Mouse (Mus musculus) midbrain, embryonic 11.5 days (tissue): ENCODE measurements at regions not wholly inside any gene's neighbourhood (a gene's known extent, or its start where the extent isn't known, plus 50 kb on each side); places are given as distances from the start of the nearest gene placed in this dataset.

Source experiments
- ATAC-seq: fragments of 200-750 bp; cut with Nextera tagmentation; 2 replicates; pipeline ENCODE4 v1.8.0; 2017; ENCODE audit warnings: moderate TSS enrichment, moderate library complexity; ENCODE audit not compliant: low FRiP score
- DNase-seq: peaks from one replicate; pipeline ENCODE4 v3.0.0; 2015; ENCODE audit warnings: low spot score; ENCODE audit errors: missing footprints
- H3K27ac ChIP-seq: fragments of 300-500 bp; sonication (generic); 2 replicates; pipeline ENCODE4 v1.5.1; 2014; ENCODE audit warnings: low read depth, low read length
- H3K27me3 ChIP-seq: fragments of 300-500 bp; sonication (generic); 2 replicates; pipeline ENCODE4 v1.6.1; 2014; ENCODE audit warnings: mild to moderate bottlenecking, low read length, moderate library complexity, mixed read lengths; ENCODE audit not compliant: control insufficient read depth, insufficient read depth
- H3K36me3 ChIP-seq: fragments of 300-500 bp; sonication (generic); 2 replicates; pipeline ENCODE4 v1.6.1; 2014; ENCODE audit warnings: mild to moderate bottlenecking, low read length, moderate library complexity, mixed read lengths; ENCODE audit not compliant: control insufficient read depth, insufficient read depth
- H3K4me1 ChIP-seq: fragments of 300-500 bp; sonication (generic); 2 replicates; pipeline ENCODE4 v1.6.1; 2014; ENCODE audit warnings: low read length; ENCODE audit not compliant: control insufficient read depth, insufficient read depth
- H3K4me2 ChIP-seq: fragments of 300-500 bp; sonication (generic); 2 replicates; pipeline ENCODE4 v1.6.1; 2014; ENCODE audit warnings: mild to moderate bottlenecking, moderate library complexity
- H3K4me3 ChIP-seq: fragments of 300-500 bp; sonication (generic); 2 replicates; pipeline ENCODE4 v1.5.1; 2014; ENCODE audit warnings: low read depth, low read length
- H3K9ac ChIP-seq: fragments of 300-500 bp; sonication (generic); 2 replicates; pipeline ENCODE4 v1.6.1; 2014; ENCODE audit warnings: low read length
- H3K9me3 ChIP-seq: fragments of 300-500 bp; sonication (generic); 2 replicates; pipeline ENCODE4 v1.6.1; 2016; ENCODE audit warnings: low read length; ENCODE audit not compliant: control insufficient read depth
- WGBS: fragments of 180-500 bp; shearing (Covaris S2); extraction: QIAGEN DNeasy Blood & Tissue Kit; methylation state at CpG from one replicate; pipeline ENCODE4 v1.1.7; 2014; 5-methylcytosine and 5-hydroxymethylcytosine counted together

DNA sequence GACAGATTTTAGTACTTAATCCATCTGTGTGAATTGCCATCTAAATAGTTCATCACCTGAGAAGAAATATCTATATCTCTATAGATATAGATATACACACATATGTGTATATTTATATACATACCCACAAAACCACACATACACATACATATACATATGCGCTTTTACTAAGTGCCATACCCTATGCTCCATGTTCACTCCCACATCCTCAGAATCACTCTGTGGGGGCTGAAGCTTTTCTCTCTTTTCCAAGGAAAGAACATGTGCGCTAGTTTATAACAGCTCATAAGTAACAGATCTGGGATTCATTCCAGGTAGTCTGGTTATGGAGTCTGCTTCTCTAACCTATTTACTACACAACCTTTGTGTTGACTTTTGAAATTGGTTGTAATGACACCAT is 471.4 kb downstream of the Tmem161b start:
- H3K4me1 ChIP-seq = no peaks in the 10 kb centered on the region
- WGBS = 96% methylated on average over 2 of the region's 2 CpGs
- H3K27me3 ChIP-seq = no peaks in the 10 kb centered on the region
- no peaks in the 10 kb centered on the region for H3K36me3 ChIP-seq
- H3K4me2 ChIP-seq = no peak overlapping the region
- no peak overlapping the region for H3K9ac ChIP-seq
- DNase-seq (no peak), ATAC-seq (no peak)
- no peak overlapping the region for H3K27ac ChIP-seq
- no peaks in the 10 kb centered on the region for H3K9me3 ChIP-seq
- H3K4me3 ChIP-seq = no peak overlapping the region

DNA sequence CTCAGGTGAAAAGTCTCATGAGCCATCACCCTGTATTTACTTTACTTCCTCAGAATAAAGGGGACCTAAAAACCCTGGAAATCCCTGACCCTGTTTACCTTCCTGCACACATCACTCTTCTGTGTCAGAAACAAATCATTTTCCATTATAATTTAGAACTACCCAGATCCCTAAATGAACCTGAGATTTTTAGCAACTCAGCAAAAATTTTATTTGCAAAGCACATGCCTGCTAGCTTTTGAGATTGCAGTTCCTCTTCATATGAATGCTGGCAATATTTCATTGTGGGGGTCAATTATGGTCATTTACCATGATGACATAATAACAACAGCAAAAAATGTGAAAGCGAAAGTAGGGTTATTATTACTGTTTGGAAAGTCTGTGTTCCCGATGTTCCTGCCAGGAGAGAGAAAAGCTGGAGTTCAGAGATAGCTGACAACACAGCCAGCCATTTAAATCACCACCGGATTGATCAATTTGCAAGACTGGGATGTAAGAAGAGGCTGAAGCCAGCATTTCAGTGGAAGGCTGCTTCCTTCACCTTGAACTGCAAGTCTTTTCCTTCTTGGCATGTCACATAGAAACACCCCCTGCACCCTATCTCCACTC is 476.5 kb downstream of the Tmem161b start:
- H3K4me3 ChIP-seq = no peak overlapping the region
- H3K27me3 ChIP-seq = no peaks in the 10 kb centered on the region
- no peaks in the 10 kb centered on the region for H3K36me3 ChIP-seq
- no peak for ATAC-seq
- no peak overlapping the region for H3K4me2 ChIP-seq
- 71% methylated on average over 3 of the region's 3 CpGs for WGBS
- H3K27ac ChIP-seq = no peak overlapping the region
- no peaks in the 10 kb centered on the region for H3K4me1 ChIP-seq
- no peak for DNase-seq
- no peak overlapping the region for H3K9ac ChIP-seq
- no peaks in the 10 kb centered on the region for H3K9me3 ChIP-seq

DNA sequence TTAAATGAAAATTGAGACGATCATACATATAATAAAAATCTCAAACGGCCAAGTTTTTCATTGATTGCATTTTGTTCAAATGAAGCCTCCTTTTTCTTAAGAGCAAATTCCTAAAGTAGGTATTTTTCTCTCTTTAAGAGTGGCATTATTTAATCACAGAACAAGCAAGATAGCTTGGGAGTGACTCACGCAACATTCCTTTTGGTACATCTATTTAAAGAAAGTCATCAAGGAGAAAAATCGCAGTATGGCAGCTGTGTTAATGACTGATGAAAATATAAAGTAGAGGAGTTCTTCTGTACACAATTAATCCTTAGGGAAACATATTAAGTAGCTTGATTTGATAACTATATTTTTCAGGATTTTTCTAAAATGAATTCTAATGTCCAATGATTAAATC is 448.0 kb upstream of the Ccnh start:
- Histone ChIP-seq H3K4me3 (no peak overlapping the region), H3K27ac (no peak overlapping the region), H3K27me3 (no peaks in the 10 kb centered on the region), H3K4me2 (no peak overlapping the region), H3K9me3 (no peaks in the 10 kb centered on the region), H3K4me1 (no peaks in the 10 kb centered on the region), H3K36me3 (no peaks in the 10 kb centered on the region), H3K9ac (no peak overlapping the region)
- DNase-seq (no peak), ATAC-seq (no peak)
- 91% methylated on average over 4 of the region's 4 CpGs for WGBS

DNA sequence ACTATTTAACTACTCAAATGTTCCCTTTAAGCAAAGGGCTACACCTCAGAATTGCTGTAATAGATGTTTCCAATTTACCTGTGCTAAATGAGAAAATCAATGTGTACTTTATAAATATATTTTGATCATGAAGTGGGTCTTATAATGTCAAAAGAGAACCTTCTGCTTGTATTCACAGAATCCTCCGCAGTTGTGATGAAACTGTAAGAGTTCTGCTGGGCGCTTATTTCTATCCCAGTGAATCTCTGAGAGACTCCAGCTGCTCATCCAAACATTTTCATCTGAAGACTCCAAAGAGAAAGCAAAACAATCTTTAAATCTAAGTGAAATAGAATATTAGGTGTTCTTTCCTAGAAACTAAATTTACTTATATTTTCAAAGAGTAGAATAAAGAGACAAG is 440.9 kb upstream of the Ccnh start:
- H3K4me2 ChIP-seq = no peak overlapping the region
- no peak overlapping the region for H3K4me3 ChIP-seq
- no peaks in the 10 kb centered on the region for H3K9me3 ChIP-seq
- H3K27ac ChIP-seq = no peak overlapping the region
- H3K36me3 ChIP-seq = no peaks in the 10 kb centered on the region
- H3K27me3 ChIP-seq = no peaks in the 10 kb centered on the region
- no peaks in the 10 kb centered on the region for H3K4me1 ChIP-seq
- 89% methylated on average over 2 of the region's 2 CpGs for WGBS
- H3K9ac ChIP-seq = no peak overlapping the region
- ATAC-seq (no peak), DNase-seq (no peak)

DNA sequence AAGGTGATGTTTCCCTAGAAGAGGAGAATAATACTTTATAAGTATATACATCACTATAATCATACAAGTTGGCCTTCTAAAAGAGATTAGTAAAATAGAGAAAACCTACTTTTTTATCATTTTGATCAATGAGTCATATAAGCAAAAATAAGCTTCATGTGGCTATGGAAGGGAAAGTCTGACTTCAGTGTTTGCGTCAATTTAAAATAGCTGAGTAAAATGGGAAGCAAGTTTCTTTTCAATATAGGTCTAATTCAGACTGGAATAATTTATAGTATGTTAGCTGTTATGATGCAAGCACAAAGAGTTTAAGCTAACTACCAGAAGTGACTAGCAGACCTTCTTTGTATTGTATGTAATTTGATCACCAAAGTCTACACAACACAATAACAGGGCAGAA is 440.0 kb upstream of the Ccnh start:
- no peak for DNase-seq
- no peaks in the 10 kb centered on the region for H3K9me3 ChIP-seq
- H3K4me1 ChIP-seq = no peaks in the 10 kb centered on the region
- H3K27me3 ChIP-seq = no peaks in the 10 kb centered on the region
- no peak overlapping the region for H3K4me3 ChIP-seq
- H3K27ac ChIP-seq = no peak overlapping the region
- H3K4me2 ChIP-seq = no peak overlapping the region
- H3K9ac ChIP-seq = no peak overlapping the region
- ATAC-seq = no peak
- WGBS = 93% methylated on average over 1 of the region's 1 CpGs
- H3K36me3 ChIP-seq = no peaks in the 10 kb centered on the region

DNA sequence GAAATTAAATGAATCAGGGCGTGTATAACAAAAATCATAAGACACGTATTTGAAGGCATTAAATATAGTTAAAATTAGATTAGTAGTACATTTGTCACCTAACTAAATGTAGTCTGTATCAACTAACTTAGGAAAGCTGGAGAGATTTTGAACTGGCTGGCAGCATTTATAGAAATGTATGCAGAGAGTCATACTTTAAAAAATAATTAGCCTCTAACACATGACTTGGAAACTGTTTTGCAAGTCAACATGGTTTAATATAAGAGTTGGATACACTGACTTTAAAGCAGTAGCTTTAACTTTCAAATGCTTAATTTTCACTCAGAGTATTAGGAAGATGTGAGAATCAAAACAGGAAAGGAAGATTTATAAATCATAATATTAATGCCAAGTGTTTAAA is 439.1 kb upstream of the Ccnh start:
- no peaks in the 10 kb centered on the region for H3K27me3 ChIP-seq
- H3K9me3 ChIP-seq = no peaks in the 10 kb centered on the region
- ATAC-seq = no peak
- H3K4me2 ChIP-seq = no peak overlapping the region
- no peaks in the 10 kb centered on the region for H3K4me1 ChIP-seq
- no peak overlapping the region for H3K27ac ChIP-seq
- H3K4me3 ChIP-seq = no peak overlapping the region
- 86% methylated on average over 2 of the region's 2 CpGs for WGBS
- no peak overlapping the region for H3K9ac ChIP-seq
- H3K36me3 ChIP-seq = no peaks in the 10 kb centered on the region
- no peak for DNase-seq

DNA sequence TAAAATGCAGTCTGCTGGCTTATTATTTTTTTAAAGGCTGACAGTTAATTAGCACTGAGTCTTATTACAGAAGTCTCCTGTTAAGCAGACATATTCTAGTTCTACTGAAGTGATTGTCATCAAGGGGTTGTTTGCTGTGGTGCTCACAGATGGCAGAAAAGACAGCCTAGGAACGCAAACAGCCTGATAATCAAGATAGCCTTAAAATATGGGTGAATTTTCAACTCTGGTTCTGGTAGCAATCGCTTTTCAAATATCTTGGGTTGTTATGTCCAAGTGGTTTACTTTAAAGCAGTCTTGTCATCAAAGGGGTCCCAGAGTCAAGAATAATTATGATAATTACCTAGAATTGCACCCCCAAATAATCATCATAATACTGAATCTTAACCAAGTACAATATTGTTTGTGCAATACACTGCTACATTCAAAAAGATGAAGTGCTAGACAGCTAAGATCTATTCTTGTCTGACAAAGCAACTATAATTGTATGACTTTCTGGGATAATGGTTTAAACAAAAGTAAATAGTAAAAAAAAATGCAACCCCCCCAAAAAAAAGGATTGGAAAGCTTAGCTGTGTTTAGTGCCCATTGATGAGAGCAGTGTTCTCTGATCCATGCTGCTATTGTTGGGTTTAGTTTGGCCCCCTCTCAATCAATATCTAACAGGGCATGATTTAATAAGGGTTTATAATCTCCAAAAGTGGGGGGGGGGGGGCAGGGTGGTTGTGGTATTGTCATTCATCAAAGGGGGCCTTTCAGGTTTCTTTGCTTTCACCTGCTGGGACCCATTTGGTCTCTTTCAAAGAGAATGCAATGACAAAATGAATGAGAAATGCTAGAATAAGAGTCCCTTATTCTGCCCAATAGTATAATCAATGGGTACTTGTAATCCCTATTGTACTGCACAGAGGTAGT is 437.4 kb upstream of the Ccnh start:
- ATAC-seq = peak; percentile 48
- Histone ChIP-seq H3K27me3 (no peaks in the 10 kb centered on the region), H3K4me1 (no peaks in the 10 kb centered on the region), H3K4me3 (no peak overlapping the region), H3K36me3 (no peaks in the 10 kb centered on the region), H3K9ac (no peak overlapping the region), H3K9me3 (no peaks in the 10 kb centered on the region), H3K4me2 (no peak overlapping the region), H3K27ac (no peak overlapping the region)
- WGBS = 65% methylated on average over 2 of the region's 2 CpGs
- no peak for DNase-seq

DNA sequence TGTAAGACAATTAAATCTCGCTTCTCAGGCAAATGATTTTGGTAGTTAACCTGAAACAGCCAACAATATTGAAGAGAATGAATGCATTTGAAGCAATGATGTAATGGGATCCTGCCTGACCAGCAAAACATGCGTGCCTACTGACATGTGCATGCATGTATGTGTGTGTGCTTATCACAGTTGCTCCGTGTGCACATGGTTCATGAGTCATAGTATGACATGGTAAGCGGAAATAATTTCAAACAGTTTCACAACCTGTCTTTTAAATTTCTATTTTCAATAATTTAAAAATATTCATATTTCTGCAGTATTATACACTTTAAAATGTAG is 436.8 kb upstream of the Ccnh start:
- Histone ChIP-seq H3K9ac (no peak overlapping the region), H3K4me1 (no peaks in the 10 kb centered on the region), H3K4me3 (no peak overlapping the region), H3K36me3 (no peaks in the 10 kb centered on the region), H3K9me3 (no peaks in the 10 kb centered on the region), H3K27me3 (no peaks in the 10 kb centered on the region), H3K27ac (no peak overlapping the region), H3K4me2 (no peak overlapping the region)
- 56% methylated on average over 4 of the region's 4 CpGs for WGBS
- ATAC-seq (peak; percentile 55; the same call in 1 of the 2 replicates), DNase-seq (no peak)

DNA sequence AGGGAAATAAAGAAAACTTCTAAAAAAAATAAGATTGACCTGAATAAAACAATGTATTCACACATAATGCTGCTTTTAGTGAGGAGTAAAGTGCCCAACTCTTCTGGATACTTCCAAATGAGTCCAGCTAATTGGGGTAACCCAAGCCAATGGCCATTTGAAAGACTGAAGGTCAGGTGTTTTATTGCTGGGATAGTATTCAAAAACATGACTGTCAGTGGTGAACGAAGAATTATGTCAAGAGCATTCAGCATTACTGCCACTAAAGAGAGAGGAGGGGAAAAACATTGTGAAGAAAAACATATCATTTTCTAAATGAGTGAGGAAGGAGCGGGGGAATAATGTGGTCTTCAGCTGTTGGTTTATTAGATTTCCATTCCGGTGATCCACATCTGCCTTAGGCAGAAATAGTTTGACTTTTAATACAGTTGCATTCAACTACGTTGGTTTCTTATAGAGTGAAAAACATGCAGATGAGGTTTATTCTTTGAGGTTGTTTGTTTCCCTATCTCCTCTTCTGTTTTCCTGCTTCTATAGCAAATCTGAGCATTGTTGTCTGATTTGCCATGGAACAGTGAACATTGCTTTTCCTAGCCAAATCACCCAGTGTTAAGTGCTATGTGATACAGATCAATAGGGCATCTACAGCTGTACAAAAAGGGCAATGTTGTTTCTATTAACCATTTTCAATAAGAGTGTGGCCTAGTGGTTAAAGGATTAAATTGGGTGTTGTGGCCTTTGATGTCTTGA is 435.3 kb upstream of the Ccnh start:
- no peak overlapping the region for H3K27ac ChIP-seq
- peaks cover 3% of the 10 kb centered on the region; the same call in 1 of the 2 replicates for H3K4me1 ChIP-seq

More for the DNA sequence above, 435.3 kb upstream of the Ccnh start:
- no peaks in the 10 kb centered on the region for H3K27me3 ChIP-seq
- no peak overlapping the region for H3K4me2 ChIP-seq
- no peaks in the 10 kb centered on the region for H3K9me3 ChIP-seq
- ATAC-seq (no peak), DNase-seq (no peak)
- H3K9ac ChIP-seq = no peak overlapping the region
- 74% methylated on average over 4 of the region's 4 CpGs for WGBS
- no peak overlapping the region for H3K4me3 ChIP-seq
- no peaks in the 10 kb centered on the region for H3K36me3 ChIP-seq
